Mouse (Mus musculus) adrenal gland, postnatal 25 days (tissue): ENCODE data around the gene Zfp688. TPM values are rescaled to one million over a fixed set of nuclear protein-coding genes. Genes with fewer than 3 reads are reported as not detected.
"Not testable (repeated sequence)": the region's sequence is repeated elsewhere in the genome, so short reads cannot be mapped to it uniquely, and the experiment has no call there.

Experiments used
- DNase-seq: peaks from one replicate; pipeline ENCODE4 v3.0.0; 2021; ENCODE audit warnings: mixed read lengths
- total RNA-seq: library from RNA; stranded (reverse); gene quantifications from 2 replicates; pipeline ENCODE4 v1.2.3, GENCODE M21; 2021

Zfp688 gene
- total RNA-seq, 1 experiment from 2014 or later = 23.3 TPM

DNA sequence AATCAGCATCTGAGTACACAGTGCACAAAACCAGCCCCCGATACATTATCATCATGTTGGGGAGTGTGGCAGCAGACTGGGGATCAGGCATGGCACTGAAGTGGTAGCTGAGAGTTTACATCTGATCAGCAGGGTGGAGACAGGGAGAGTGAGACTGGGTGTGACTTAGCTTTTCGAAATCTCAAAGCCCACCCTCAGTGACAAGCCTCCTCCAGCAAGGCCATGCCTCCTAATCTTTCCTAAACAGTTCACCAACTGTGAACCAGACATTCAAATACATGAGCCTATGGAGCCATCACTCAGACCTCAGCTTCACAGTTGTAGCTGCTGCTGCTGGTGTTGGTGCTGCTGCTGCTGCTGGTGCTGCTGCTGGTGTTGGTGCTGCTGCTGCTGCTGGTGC, 10.4 kb downstream of the Zfp688 start:
- DNase-seq = no peak

DNA sequence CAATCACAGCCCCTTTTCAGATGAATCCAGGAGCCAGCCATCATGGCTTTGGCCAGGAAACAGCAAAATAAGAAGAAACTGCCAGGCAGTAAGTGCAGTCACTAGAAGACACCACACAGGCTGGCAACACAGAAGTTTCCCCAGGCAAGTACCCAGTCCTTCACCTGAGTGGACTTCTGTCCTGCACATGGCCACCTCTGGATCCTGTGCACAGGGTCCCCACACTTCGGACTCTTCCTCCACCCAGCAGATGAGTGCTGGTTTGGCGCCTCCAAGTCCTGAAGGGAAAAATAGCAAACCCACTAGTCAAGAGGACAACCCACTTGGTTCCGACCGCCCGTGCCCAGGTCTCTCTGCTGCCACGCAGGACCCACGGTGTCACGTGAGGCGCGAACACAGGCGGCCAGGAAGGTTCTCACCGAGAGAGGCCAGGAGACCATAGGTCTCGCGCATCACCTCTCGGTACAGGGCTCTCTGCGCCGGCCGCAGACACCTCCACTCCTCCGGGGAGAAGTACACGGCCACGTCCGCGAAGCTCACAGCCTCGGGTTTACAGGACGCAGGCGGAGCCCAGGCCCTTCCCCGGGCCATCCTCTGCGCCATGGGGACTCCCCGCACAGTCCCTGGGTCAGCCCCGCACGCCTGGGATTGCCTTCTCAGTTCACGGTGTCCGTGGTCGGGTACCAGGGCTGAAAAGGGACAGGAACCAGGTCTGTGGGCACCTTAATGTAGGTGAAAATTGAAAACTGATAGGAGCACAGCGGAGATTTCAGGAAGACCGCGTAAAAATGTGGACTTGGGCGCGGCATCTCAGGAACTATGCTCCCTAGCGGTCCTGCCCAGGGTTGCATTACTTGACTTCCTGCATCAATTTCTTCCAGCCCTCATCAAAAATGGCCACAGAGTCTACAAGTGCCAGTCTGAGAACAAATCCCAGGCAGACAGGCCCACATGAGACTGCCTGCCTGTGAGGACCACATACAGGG, 15.6 kb downstream of the Zfp688 start, which contains the start of gene Zfp764:
TSS of gene Zfp764 (minus strand) at position 821 of the 986 bp plus-strand sequence.
- DNase-seq = peak; percentile 79

GRCm38 (mm10) chr7:127404101-127404500, 17.8 kb downstream of the Zfp688 start:
- DNase-seq = not testable (repeated sequence)

GRCm38 (mm10) chr7:127402980-127403379, 18.9 kb downstream of the Zfp688 start:
- no peak for DNase-seq

- no peak for DNase-seq
Observed at GRCm38 (mm10) chr7:127400355-127400754, 21.5 kb downstream of the Zfp688 start.

- no peak for DNase-seq
Observed at GRCm38 (mm10) chr7:127393944-127394333, 27.9 kb downstream of the Zfp688 start.

DNA sequence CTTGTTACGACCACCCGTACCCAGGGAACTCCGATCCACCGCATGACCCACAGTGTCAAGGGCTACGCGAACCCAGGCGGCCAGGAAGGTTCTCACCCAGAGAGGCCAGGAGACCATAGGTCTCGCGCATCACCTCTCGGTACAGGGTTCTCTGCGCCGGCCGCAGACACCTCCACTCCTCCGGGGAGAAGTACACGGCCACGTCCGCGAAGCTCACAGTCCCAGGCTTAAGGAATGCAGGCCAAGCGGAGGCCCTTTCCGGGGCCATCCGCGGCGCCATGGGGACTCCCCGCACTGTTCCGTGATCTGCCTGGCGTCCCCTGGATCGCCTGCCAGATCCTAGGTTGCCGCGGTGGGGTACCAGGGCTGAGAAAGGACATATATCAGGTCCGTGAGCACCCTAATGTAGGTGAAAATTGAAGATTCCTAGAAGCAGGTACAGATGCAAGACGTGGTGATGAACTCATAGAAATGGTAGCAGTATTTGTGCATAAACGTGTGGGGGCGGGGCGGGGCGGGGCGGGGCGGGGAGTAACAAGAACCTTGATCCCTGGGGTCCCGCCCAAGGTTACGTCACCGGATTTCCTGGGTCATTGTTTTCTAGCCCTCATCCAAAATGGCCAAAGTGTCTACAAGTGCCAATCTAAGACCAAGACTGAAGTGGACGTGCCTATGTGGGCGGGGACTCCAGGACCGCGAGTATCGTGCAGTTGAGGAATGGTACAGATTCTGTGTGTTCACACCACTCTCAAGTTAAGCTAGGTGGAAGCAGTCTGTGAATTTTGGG, 28.5 kb downstream of the Zfp688 start, which contains the start of gene E430018J23Rik:
TSS of gene E430018J23Rik (minus strand) at position 473 of the 787 bp plus-strand sequence.
- DNase-seq = peak; percentile 93

GRCm38 (mm10) chr7:127392251-127392824, 29.5 kb downstream of the Zfp688 start:
- no peak for DNase-seq

GRCm38 (mm10) chr7:127391538-127391937, 30.3 kb downstream of the Zfp688 start:
- no peak for DNase-seq

- DNase-seq = no peak
Observed at GRCm38 (mm10) chr7:127390306-127390705, 31.6 kb downstream of the Zfp688 start.

GRCm38 (mm10) chr7:127388201-127388600, 33.7 kb downstream of the Zfp688 start:
- DNase-seq = not testable (repeated sequence)

DNA sequence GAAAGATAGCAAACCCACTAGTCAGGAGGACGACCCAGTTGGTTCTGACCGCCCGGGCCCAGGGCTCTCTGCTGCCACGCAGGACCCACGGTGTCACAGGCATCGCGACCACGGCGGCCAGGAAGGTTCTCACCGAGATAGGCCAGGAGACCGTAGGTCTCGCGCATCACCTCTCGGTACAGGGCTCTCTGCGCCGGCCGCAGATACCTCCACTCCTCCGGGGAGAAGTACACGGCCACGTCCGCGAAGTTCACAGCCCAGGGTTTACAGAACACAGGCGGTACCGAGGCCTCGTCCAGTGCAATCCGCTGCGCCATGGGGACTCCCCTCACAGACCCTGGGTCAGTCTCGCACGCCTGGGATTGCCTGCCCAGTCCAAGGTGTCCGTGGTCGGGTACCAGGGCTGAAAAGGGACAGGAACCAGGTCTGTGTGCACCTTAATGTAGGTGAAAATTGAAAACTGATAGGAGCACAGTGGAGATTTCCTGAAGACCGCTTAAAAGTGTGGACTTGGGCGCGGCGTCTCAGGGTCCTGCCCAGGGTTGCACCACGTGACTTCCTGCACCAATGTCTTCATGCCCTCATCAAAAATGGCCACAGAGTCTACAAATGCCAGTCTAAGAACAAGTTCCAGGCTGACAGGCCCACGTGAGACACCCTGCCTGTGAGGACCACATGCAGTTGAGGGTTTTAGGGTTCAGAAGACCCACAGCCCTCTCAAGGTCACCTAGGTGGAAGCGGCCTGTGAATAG, 35.1 kb downstream of the Zfp688 start, which contains the start of gene 9130019O22Rik:
TSS of gene 9130019O22Rik (minus strand) at position 526 of the 752 bp plus-strand sequence.
- DNase-seq = peak; percentile 82

DNA sequence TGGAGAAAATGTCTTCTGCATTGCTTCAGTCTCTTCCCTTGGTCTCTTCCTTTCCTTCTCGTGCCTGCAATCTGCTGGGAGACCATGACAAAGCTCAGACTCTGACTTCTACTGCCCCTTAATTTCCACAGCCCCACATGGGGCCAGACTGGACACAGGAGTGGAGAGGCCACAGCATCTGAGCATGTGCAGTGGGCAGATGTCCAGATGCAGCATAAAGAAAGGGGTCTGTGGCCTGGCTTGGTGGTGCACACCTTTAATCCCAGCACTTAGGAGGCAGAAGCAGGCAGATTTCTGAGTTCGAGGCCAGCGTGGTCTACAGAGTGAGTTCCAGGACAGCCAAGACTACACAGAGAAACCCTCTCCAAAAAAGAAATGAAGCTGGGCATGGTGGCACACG, 36.3 kb downstream of the Zfp688 start:
- DNase-seq = not testable (repeated sequence)

DNA sequence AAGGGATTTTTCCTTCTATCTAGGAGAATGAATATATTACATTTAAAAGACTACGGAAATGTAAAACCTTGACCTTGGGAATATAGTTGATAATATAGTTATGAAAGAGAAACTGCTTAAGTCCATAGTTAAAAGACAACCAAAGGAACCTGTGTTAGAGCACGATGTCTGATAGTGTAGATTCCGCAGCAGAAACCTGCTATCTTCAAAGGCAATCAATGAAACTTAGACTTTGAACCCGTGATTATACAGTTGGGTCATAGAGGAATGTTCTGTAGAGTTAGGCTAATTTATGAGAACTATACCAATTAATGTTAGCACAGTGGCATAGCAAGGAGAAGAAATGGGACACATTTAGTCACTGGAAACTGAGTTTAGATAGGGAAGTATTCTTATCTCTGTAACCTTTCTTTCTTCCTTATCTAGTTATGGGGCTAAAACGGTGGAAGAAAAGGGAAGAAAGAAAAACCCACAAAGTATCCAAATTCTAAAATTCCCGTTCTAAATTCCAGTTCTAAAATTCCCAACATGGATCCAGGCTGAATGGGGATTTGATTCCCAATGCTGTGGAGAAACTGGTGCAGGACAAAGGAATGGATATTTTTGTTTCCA, 43.5 kb downstream of the Zfp688 start:
- no peak for DNase-seq

GRCm38 (mm10) chr7:127375271-127376245, 46.3 kb downstream of the Zfp688 start, which contains the start of gene Zfp747:
Zfp747 (minus strand) TSS chr7:127376050.
- peak; percentile 90 for DNase-seq

- DNase-seq = not testable (repeated sequence)
Observed at GRCm38 (mm10) chr7:127371870-127372269, 50.0 kb downstream of the Zfp688 start.

- no peak for DNase-seq
Observed at GRCm38 (mm10) chr7:127371213-127371612, 50.7 kb downstream of the Zfp688 start.
